Comparison of ENCODE assay signal across 8 mouse cellular contexts in genomic region chr11:5715630-5716105, GRCm38 (mm10). TPM values are rescaled to one million over a fixed set of nuclear protein-coding genes. Genes with fewer than 3 reads are reported as not detected.
A peak's percentile ranks its signal among the peaks of the same experiment; 100 is the strongest.
DNase-seq lines count a peak whose midpoint lies in the region; ATAC-seq and TF ChIP-seq lines count a peak whose summit lies in the region.

TSS of gene Mrps24 (minus strand) at chr11:5715680.

- H3K9me3 ChIP-seq in embryonic facial prominence, embryonic 12.5 days, result no peaks in the 10 kb centered on the region
- H3K9me3 ChIP-seq in heart, embryonic 12.5 days (replicated peaks), result no peaks in the 10 kb centered on the region
- H3K9me3 ChIP-seq in midbrain, embryonic 16.5 days (replicated peaks; ENCODE audit: control insufficient read depth, low read length, poor library complexity, severe bottlenecking), result no peaks in the 10 kb centered on the region

- peaks cover 21% of the 10 kb centered on the region for H3K36me3 ChIP-seq in spleen, adult 2 months (ENCODE audit: control insufficient read depth, insufficient read depth, low read length)
- H3K36me3 ChIP-seq in embryonic facial prominence, embryonic 12.5 days, result peaks cover 40% of the 10 kb centered on the region
- peaks cover 50% of the 10 kb centered on the region for H3K36me3 ChIP-seq in heart, embryonic 12.5 days
- peaks cover 26% of the 10 kb centered on the region for H3K36me3 ChIP-seq in midbrain, embryonic 16.5 days (ENCODE audit: control insufficient read depth, insufficient read depth, low read length)

- H3K9ac ChIP-seq in embryonic facial prominence, embryonic 12.5 days, result no peak within 1 kb of the TSS
- H3K9ac ChIP-seq in heart, embryonic 12.5 days, result no peak within 1 kb of the TSS
- no peak within 1 kb of the TSS for H3K9ac ChIP-seq in midbrain, embryonic 16.5 days (ENCODE audit: low read depth, low read length)

- 95% methylated on average over 14 of the region's 14 CpGs for WGBS in spleen, adult 2 months
- WGBS in embryonic facial prominence, embryonic 12.5 days, result 84% methylated on average over 14 of the region's 14 CpGs
- WGBS in heart, embryonic 12.5 days, result 76% methylated on average over 14 of the region's 14 CpGs
- 83% methylated on average over 14 of the region's 14 CpGs for WGBS in midbrain, embryonic 16.5 days

- no peak within 1 kb of the TSS for H3K27ac ChIP-seq in spleen, adult 2 months (ENCODE audit: insufficient read depth, low read length)
- no peak within 1 kb of the TSS for H3K27ac ChIP-seq in embryonic facial prominence, embryonic 12.5 days
- no peak within 1 kb of the TSS for H3K27ac ChIP-seq in heart, embryonic 12.5 days (ENCODE audit: poor library complexity, severe bottlenecking)
- H3K27ac ChIP-seq in midbrain, embryonic 16.5 days (ENCODE audit: low read length), result no peak within 1 kb of the TSS

- no peak within 1 kb of the TSS for H3K4me2 ChIP-seq in embryonic facial prominence, embryonic 12.5 days (replicated peaks)
- no peak within 1 kb of the TSS for H3K4me2 ChIP-seq in heart, embryonic 12.5 days
- no peak within 1 kb of the TSS for H3K4me2 ChIP-seq in midbrain, embryonic 16.5 days (ENCODE audit: low read length)

- H3K4me3 ChIP-seq in spleen, adult 2 months (ENCODE audit: extremely low read depth, insufficient read depth, insufficient read length), result no peak within 1 kb of the TSS
- H3K4me3 ChIP-seq in embryonic facial prominence, embryonic 12.5 days, result no peak within 1 kb of the TSS
- no peak within 1 kb of the TSS for H3K4me3 ChIP-seq in heart, embryonic 12.5 days
- no peak within 1 kb of the TSS for H3K4me3 ChIP-seq in midbrain, embryonic 16.5 days (ENCODE audit: low read depth, low read length)

- DNase-seq in spleen, adult 2 months (ENCODE audit: low read depth in 1 of 2, low spot score in 2 of 2), result no peak
- no peak for DNase-seq in spleen, adult 12 weeks (ENCODE audit: low spot score)
- no peak for DNase-seq in left cerebral cortex, adult 8-10 months (ENCODE audit: low spot score in 2 of 2)
- DNase-seq in embryo, embryonic 11 days, result no peak
- no peak for DNase-seq in ovary, adult 18-20 months (ENCODE audit: low spot score)

- TF ChIP-seq CTCF in spleen, adult 2 months (IDR thresholded peaks at IDR 0.05; ENCODE audit: extremely low read depth, insufficient read depth, insufficient read length, insufficient replicate concordance), result no peak

- TF ChIP-seq POLR2A in spleen, adult 2 months (IDR thresholded peaks at IDR 0.05; ENCODE audit: low read depth, low read length), result no peak

- 0 out of 2 replicates have a peak, but pooled peaks have one; percentile 36 for ATAC-seq in embryonic facial prominence, embryonic 12.5 days (ENCODE audit: insufficient number of reproducible peaks, insufficient read depth, low FRiP score, low TSS enrichment)
- ATAC-seq in heart, embryonic 12.5 days (ENCODE audit: insufficient number of reproducible peaks, low FRiP score), result no peak
- ATAC-seq in midbrain, embryonic 16.5 days, result no peak

- H3K4me1 ChIP-seq in spleen, adult 2 months (ENCODE audit: control insufficient read depth, insufficient read depth, insufficient read length), result peaks cover 5% of the 10 kb centered on the region; the same call in 1 of the 2 replicates
- no peaks in the 10 kb centered on the region for H3K4me1 ChIP-seq in embryonic facial prominence, embryonic 12.5 days
- 0 out of 2 replicates have a peak, but pooled peaks cover 2% of the 10 kb centered on the region for H3K4me1 ChIP-seq in heart, embryonic 12.5 days (replicated peaks)
- H3K4me1 ChIP-seq in midbrain, embryonic 16.5 days (ENCODE audit: control insufficient read depth, insufficient read depth, low read length), result no peaks in the 10 kb centered on the region

- no peaks in the 10 kb centered on the region for H3K27me3 ChIP-seq in spleen, adult 2 months (ENCODE audit: control insufficient read depth, insufficient read depth, low read length)
- no peaks in the 10 kb centered on the region for H3K27me3 ChIP-seq in embryonic facial prominence, embryonic 12.5 days
- H3K27me3 ChIP-seq in heart, embryonic 12.5 days (replicated peaks), result no peaks in the 10 kb centered on the region
- no peaks in the 10 kb centered on the region for H3K27me3 ChIP-seq in midbrain, embryonic 16.5 days (ENCODE audit: control insufficient read depth, insufficient read depth, low read depth, low read length)

RNA-seq across cellular contexts. Expression of gene Mrps24, which starts in this region (rescaled TPM):
- polyA plus RNA-seq in spleen, adult 2 months (2012; rRNA removed), result 176 and 211 TPM in 2 replicates
- 184 and 189 TPM in 2 replicates for polyA plus RNA-seq in embryonic facial prominence, embryonic 12.5 days (2016; fragmentation: Nextera tagmentation; extraction: Ambion mirVana)
- 167 and 171 TPM in 2 replicates for polyA plus RNA-seq in heart, embryonic 12.5 days (2016; fragmentation: Nextera tagmentation; extraction: Ambion mirVana)
- 10 to 100 TPM; 58.0 to 65.8 (median 61.4) TPM for total RNA-seq in left cerebral cortex, adult 8-10 months (2022)
- 171 and 181 TPM in 2 replicates for polyA plus RNA-seq in midbrain, embryonic 16.5 days (2015; fragmentation: Nextera tagmentation; extraction: Ambion mirVana)
